ENCODE assay signal across 8 mouse cellular contexts in genomic region chr6:17197728-17198397, GRCm38 (mm10).
A peak's percentile ranks its signal among the peaks of the same experiment; 100 is the strongest.
DNase-seq lines count a peak whose midpoint lies in the region; ATAC-seq and TF ChIP-seq lines count a peak whose summit lies in the region.

No protein-coding gene starts in this region.

- peak overlapping the region; percentile 24; the same call in 1 of the 2 replicates for H3K9ac ChIP-seq in heart, embryonic 13.5 days
- H3K9ac ChIP-seq in stomach, embryonic 15.5 days = no peak overlapping the region

- no peaks in the 10 kb centered on the region for H3K9me3 ChIP-seq in heart, embryonic 13.5 days
- H3K9me3 ChIP-seq in stomach, embryonic 15.5 days = no peaks in the 10 kb centered on the region

- H3K36me3 ChIP-seq in heart, embryonic 13.5 days = no peaks in the 10 kb centered on the region
- H3K36me3 ChIP-seq in stomach, embryonic 15.5 days = no peaks in the 10 kb centered on the region

- peaks cover 39% of the 10 kb centered on the region for H3K27me3 ChIP-seq in heart, embryonic 13.5 days (replicated peaks)
- no peaks in the 10 kb centered on the region for H3K27me3 ChIP-seq in stomach, embryonic 15.5 days (replicated peaks)

- 39% methylated on average over 18 of the region's 18 CpGs for WGBS in heart, embryonic 13.5 days
- 53% methylated on average over 18 of the region's 18 CpGs for WGBS in stomach, embryonic 15.5 days

- peaks cover 19% of the 10 kb centered on the region for H3K4me1 ChIP-seq in heart, embryonic 13.5 days
- no peaks in the 10 kb centered on the region for H3K4me1 ChIP-seq in stomach, embryonic 15.5 days

- H3K4me2 ChIP-seq in heart, embryonic 13.5 days = peak overlapping the region; percentile 56
- H3K4me2 ChIP-seq in stomach, embryonic 15.5 days = peak overlapping the region; percentile 2; the same call in 1 of the 2 replicates

- no peak for DNase-seq in layer of hippocampus, adult 2 months (ENCODE audit: low spot score in 2 of 2)
- DNase-seq in layer of hippocampus, adult 9-11 months = no peak
- peak; percentile 63 to 86 for DNase-seq in kidney, postnatal 25 days
- DNase-seq in cerebellum, adult 11 months = no peak
- DNase-seq in adipocyte (ENCODE audit: low spot score) = no peak
- no peak for DNase-seq in left cerebral cortex, postnatal 36 days (ENCODE audit: low spot score in 2 of 2)

- intact Hi-C loops in left cerebral cortex, postnatal 36 days (cut with DNase I) = no loop called here

- no peak; the same call in 1 of the 2 replicates for ATAC-seq in heart, embryonic 13.5 days (ENCODE audit: extremely low read depth, insufficient number of reproducible peaks, low FRiP score, low TSS enrichment)
- ATAC-seq in stomach, embryonic 15.5 days (ENCODE audit: insufficient read depth, low FRiP score, low read depth) = no peak

- H3K27ac ChIP-seq in layer of hippocampus, adult 2 months = no peak overlapping the region
- peak overlapping the region; percentile 73 for H3K27ac ChIP-seq in heart, embryonic 13.5 days (replicated peaks)
- peak overlapping the region; percentile 36; the same call in 1 of the 2 replicates for H3K27ac ChIP-seq in stomach, embryonic 15.5 days

- TF ChIP-seq CTCF in layer of hippocampus, adult 2 months (conservative IDR thresholded peaks at IDR 0.05) = no peak

- H3K4me3 ChIP-seq in layer of hippocampus, adult 2 months = peak overlapping the region; percentile 15; the same call in 1 of the 2 replicates
- H3K4me3 ChIP-seq in heart, embryonic 13.5 days = 0 out of 2 replicates have a peak overlapping the region, but pooled peaks have one; percentile 20
- H3K4me3 ChIP-seq in stomach, embryonic 15.5 days (replicated peaks) = no peak overlapping the region

Comparison
In these comparisons a context has a peak if more than half of its experiments do, and no peak if none do; other contexts are left out.
1. DNase-seq: peak in kidney, postnatal 25 days (2 of 2); none in layer of hippocampus, adult 2 months (0 of 2), layer of hippocampus, adult 9-11 months (single experiment), cerebellum, adult 11 months (single experiment), adipocyte (single experiment) and left cerebral cortex, postnatal 36 days (0 of 2).